8 mouse cellular contexts compared by ENCODE assay signal in the genomic region with DNA sequence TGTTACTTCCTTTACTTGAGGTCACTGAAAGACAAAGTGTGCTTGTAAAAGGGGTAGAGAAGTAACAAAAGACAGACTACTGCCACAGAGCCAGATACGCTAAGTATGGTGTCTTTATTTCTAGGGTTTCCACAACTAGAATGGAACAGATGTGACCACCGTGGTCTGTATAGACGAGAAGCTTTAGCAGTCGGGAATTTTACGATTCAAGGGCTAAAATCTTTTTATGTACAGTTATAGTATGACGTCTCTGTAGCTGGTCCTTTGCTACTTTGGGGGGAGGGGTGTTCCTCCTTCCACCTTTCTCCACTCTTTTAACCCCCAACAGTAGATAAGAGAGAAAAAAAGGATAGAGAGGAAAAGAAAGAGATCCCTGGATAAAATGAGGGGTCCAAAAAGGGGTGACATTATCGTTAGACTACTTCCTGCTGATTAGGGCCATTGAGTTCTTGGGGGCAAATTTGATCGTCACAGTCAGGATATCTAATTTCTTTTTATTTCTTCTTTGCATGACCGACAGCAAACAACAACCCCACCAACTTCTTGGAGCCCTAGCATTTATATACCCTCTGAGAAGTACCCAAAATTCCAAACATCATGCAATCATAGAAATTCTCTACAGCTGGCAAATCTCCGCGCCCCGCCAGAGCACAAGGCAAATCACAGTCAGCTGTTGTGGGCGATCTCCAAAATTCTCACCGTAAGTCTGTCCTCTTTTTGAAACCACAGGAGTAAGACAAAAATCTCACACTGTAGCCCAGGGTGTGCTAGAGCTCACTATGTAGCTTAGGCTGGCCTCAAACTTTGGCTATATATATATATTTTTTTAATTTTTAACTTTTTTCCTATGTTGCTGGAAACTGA. TPM values are rescaled to one million over a fixed set of nuclear protein-coding genes. Genes with fewer than 3 reads are reported as not detected.
A peak's percentile ranks its signal among the peaks of the same experiment; 100 is the strongest.
DNase-seq lines count a peak whose midpoint lies in the region; ATAC-seq and TF ChIP-seq lines count a peak whose summit lies in the region.

No protein-coding gene starts in this region.

- peak; percentile 43 for TF ChIP-seq POLR2A in spleen, adult 2 months (IDR thresholded peaks at IDR 0.05; ENCODE audit: low read depth, low read length)

- no peak for ATAC-seq in heart, embryonic 12.5 days (ENCODE audit: insufficient number of reproducible peaks, low FRiP score)
- no peak for ATAC-seq in limb, embryonic 13.5 days (ENCODE audit: low FRiP score, low read depth)
- no peak for ATAC-seq in stomach, embryonic 16.5 days (ENCODE audit: insufficient read depth, low FRiP score)

- H3K9ac ChIP-seq in heart, embryonic 12.5 days, result no peak overlapping the region; the same call in 1 of the 2 replicates
- no peak overlapping the region for H3K9ac ChIP-seq in limb, embryonic 13.5 days
- H3K9ac ChIP-seq in stomach, embryonic 16.5 days (ENCODE audit: low read length), result peak overlapping the region; percentile 76; the same call in 1 of the 2 replicates

- no peaks in the 10 kb centered on the region for H3K27me3 ChIP-seq in heart, embryonic 12.5 days (replicated peaks)
- no peaks in the 10 kb centered on the region for H3K27me3 ChIP-seq in spleen, adult 2 months (ENCODE audit: control insufficient read depth, insufficient read depth, low read length)
- H3K27me3 ChIP-seq in limb, embryonic 13.5 days, result no peaks in the 10 kb centered on the region
- no peaks in the 10 kb centered on the region for H3K27me3 ChIP-seq in stomach, embryonic 16.5 days (ENCODE audit: control insufficient read depth, insufficient read depth, low read length)

- peaks cover 16% of the 10 kb centered on the region for H3K4me1 ChIP-seq in heart, embryonic 12.5 days (replicated peaks)
- H3K4me1 ChIP-seq in spleen, adult 2 months (ENCODE audit: control insufficient read depth, insufficient read depth, insufficient read length), result peaks cover 13% of the 10 kb centered on the region
- peaks cover 20% of the 10 kb centered on the region for H3K4me1 ChIP-seq in limb, embryonic 13.5 days
- H3K4me1 ChIP-seq in stomach, embryonic 16.5 days (ENCODE audit: control insufficient read depth, insufficient read depth, low read length), result peaks cover 8% of the 10 kb centered on the region

- H3K9me3 ChIP-seq in heart, embryonic 12.5 days (replicated peaks), result no peaks in the 10 kb centered on the region
- H3K9me3 ChIP-seq in limb, embryonic 13.5 days, result no peaks in the 10 kb centered on the region
- H3K9me3 ChIP-seq in stomach, embryonic 16.5 days (replicated peaks; ENCODE audit: control insufficient read depth, low read length), result no peaks in the 10 kb centered on the region

- H3K4me2 ChIP-seq in heart, embryonic 12.5 days, result peak overlapping the region; percentile 77
- H3K4me2 ChIP-seq in limb, embryonic 13.5 days (replicated peaks), result peak overlapping the region; percentile 73
- H3K4me2 ChIP-seq in stomach, embryonic 16.5 days (ENCODE audit: low read depth, low read length), result peak overlapping the region; percentile 60

- H3K27ac ChIP-seq in heart, embryonic 12.5 days (ENCODE audit: poor library complexity, severe bottlenecking), result peak overlapping the region; percentile 83
- peak overlapping the region; percentile 99 for H3K27ac ChIP-seq in spleen, adult 2 months (ENCODE audit: insufficient read depth, low read length)
- H3K27ac ChIP-seq in limb, embryonic 13.5 days, result no peak overlapping the region
- H3K27ac ChIP-seq in stomach, embryonic 16.5 days (ENCODE audit: low read length), result peak overlapping the region; percentile 83

- peak overlapping the region; percentile 54 for H3K4me3 ChIP-seq in heart, embryonic 12.5 days
- H3K4me3 ChIP-seq in spleen, adult 2 months (ENCODE audit: extremely low read depth, insufficient read depth, insufficient read length), result peak overlapping the region; percentile 88
- H3K4me3 ChIP-seq in limb, embryonic 13.5 days, result no peak overlapping the region
- H3K4me3 ChIP-seq in stomach, embryonic 16.5 days (replicated peaks; ENCODE audit: low read length), result no peak overlapping the region; the same call in 1 of the 2 replicates

- intact Hi-C loops in heart, postnatal 10 days (cut with DNase I), result loop anchor here (10.0 kb wide), 1 partner anchor 353 kb away; no protein-coding TSS in a partner anchor

- DNase-seq in heart, postnatal 10 days, result no peak
- DNase-seq in spleen, adult 2 months (ENCODE audit: low read depth in 1 of 2, low spot score in 2 of 2), result no peak
- no peak for DNase-seq in spleen, postnatal 14 days (ENCODE audit: low spot score in 2 of 2)
- DNase-seq in embryo, embryonic 9.5 days (ENCODE audit: extremely low spot score), result no peak
- DNase-seq in layer of hippocampus, adult 9-10 months (ENCODE audit: low spot score), result no peak

- H3K36me3 ChIP-seq in heart, embryonic 12.5 days, result no peaks in the 10 kb centered on the region
- H3K36me3 ChIP-seq in spleen, adult 2 months (ENCODE audit: control insufficient read depth, insufficient read depth, low read length), result no peaks in the 10 kb centered on the region; the same call in 1 of the 2 replicates
- no peaks in the 10 kb centered on the region for H3K36me3 ChIP-seq in limb, embryonic 13.5 days
- H3K36me3 ChIP-seq in stomach, embryonic 16.5 days (ENCODE audit: control insufficient read depth, insufficient read depth, low read length), result no peaks in the 10 kb centered on the region

- 65% methylated on average over 14 of the region's 14 CpGs for WGBS in heart, embryonic 12.5 days
- 19% methylated on average over 14 of the region's 14 CpGs for WGBS in spleen, adult 2 months
- 48% methylated on average over 14 of the region's 14 CpGs for WGBS in limb, embryonic 13.5 days
- 66% methylated on average over 14 of the region's 14 CpGs for WGBS in stomach, embryonic 16.5 days

- no peak for TF ChIP-seq CTCF in spleen, adult 2 months (IDR thresholded peaks at IDR 0.05; ENCODE audit: extremely low read depth, insufficient read depth, insufficient read length, insufficient replicate concordance)

RNA-seq across cellular contexts. Expression of a gene that starts 0.8 kb away (rescaled TPM):
- polyA plus RNA-seq in heart, embryonic 12.5 days (2016; fragmentation: Nextera tagmentation; extraction: Ambion mirVana), result 372 and 428 TPM in 2 replicates
- 100 to 1,000 TPM; 243 to 271 TPM for total RNA-seq in heart, postnatal 10 days (2021)
- 47.6 and 51.1 TPM in 2 replicates for polyA plus RNA-seq in spleen, adult 2 months (2012; rRNA removed)
- 370 and 392 TPM in 2 replicates for polyA plus RNA-seq in limb, embryonic 13.5 days (2015; fragmentation: Nextera tagmentation; extraction: Ambion mirVana)
- polyA plus RNA-seq in stomach, embryonic 16.5 days (2015; fragmentation: Nextera tagmentation; extraction: Ambion mirVana), result 277 and 329 TPM in 2 replicates

Comparison
In these comparisons a context has a peak if more than half of its experiments do, and no peak if none do; other contexts are left out.
1. H3K4me3 ChIP-seq: peak in heart, embryonic 12.5 days (single experiment) and spleen, adult 2 months (single experiment); none in limb, embryonic 13.5 days (single experiment) and stomach, embryonic 16.5 days (single experiment).
2. Peak in every context shown above with its lines, with median percentiles within 50 percentile points of each other: H3K4me2 ChIP-seq.